Mouse (Mus musculus) heart, postnatal 0 days (tissue): Measurements from ENCODE around the gene Col6a6. TPM values are rescaled to one million over a fixed set of nuclear protein-coding genes. Genes with fewer than 3 reads are reported as not detected.
"Not testable (repeated sequence)": the region's sequence is repeated elsewhere in the genome, so short reads cannot be mapped to it uniquely, and the experiment has no call there.

ENCODE experiments used
- ATAC-seq: fragments of 200-750 bp; cut with Nextera tagmentation; 2 replicates; pipeline ENCODE4 v1.8.0; 2017; ENCODE audit warnings: low read depth, moderate number of reproducible peaks, moderate library complexity; ENCODE audit not compliant: insufficient read depth
- DNase-seq: peaks from one replicate; pipeline ENCODE4 v3.0.0-alpha.2; 2016; ENCODE audit warnings: low spot score
- H3K27ac ChIP-seq: fragments of 300-500 bp; sonication (generic); 2 replicates; pipeline ENCODE4 v1.5.1; 2014; ENCODE audit warnings: low read depth, mild to moderate bottlenecking
- H3K27me3 ChIP-seq: fragments of 300-500 bp; sonication (generic); 2 replicates; pipeline ENCODE4 v1.6.1; 2014; ENCODE audit warnings: low read length, mixed read lengths; ENCODE audit not compliant: control insufficient read depth, insufficient read depth
- H3K36me3 ChIP-seq: fragments of 300-500 bp; sonication (generic); replicated peaks from 2 replicates; pipeline ENCODE4 v1.6.1; 2014; ENCODE audit warnings: low read length, mixed read lengths; ENCODE audit not compliant: control insufficient read depth, insufficient read depth
- H3K4me1 ChIP-seq: fragments of 300-500 bp; sonication (generic); 2 replicates; pipeline ENCODE4 v1.6.1; 2014; ENCODE audit warnings: antibody characterized with exemption; ENCODE audit not compliant: control insufficient read depth, insufficient read depth
- H3K4me2 ChIP-seq: fragments of 300-500 bp; sonication (generic); 2 replicates; pipeline ENCODE4 v1.6.1; 2014; ENCODE audit warnings: low read depth, mild to moderate bottlenecking, low read length, moderate library complexity
- H3K4me3 ChIP-seq: fragments of 300-500 bp; sonication (generic); 2 replicates; pipeline ENCODE4 v1.5.1; 2014; ENCODE audit warnings: low read depth, low read length
- H3K9ac ChIP-seq: fragments of 300-500 bp; sonication (generic); replicated peaks from 2 replicates; pipeline ENCODE4 v1.6.1; 2014; ENCODE audit warnings: low read depth, low read length, mixed read lengths
- H3K9me3 ChIP-seq: fragments of 300-500 bp; sonication (generic); replicated peaks from 2 replicates; pipeline ENCODE4 v1.6.1; 2016; ENCODE audit warnings: low read length; ENCODE audit not compliant: control insufficient read depth
- CTCF ChIP-seq: IDR thresholded peaks from 2 replicates; pipeline ENCODE4 v1.5.1; 2016; ENCODE audit warnings: antibody characterized with exemption, control low read depth, low read depth
- EP300 ChIP-seq: IDR thresholded peaks from 2 replicates; pipeline ENCODE4 v1.6.1; 2016; ENCODE audit warnings: antibody characterized with exemption, low read depth
- WGBS: fragments of 180-500 bp; shearing (Covaris S2); extraction: QIAGEN DNeasy Blood & Tissue Kit; methylation state at CpG from one replicate; pipeline ENCODE4 v1.1.7; 2014; 5-methylcytosine and 5-hydroxymethylcytosine counted together
- polyA plus RNA-seq: library from polyadenylated mRNA; unstranded; fragments of >200 nt; fragmentation: Nextera tagmentation; extraction: Ambion mirVana; gene quantifications from 2 replicates; pipeline ENCODE4 v1.2.1, GENCODE M21; 2015
- total RNA-seq: library from RNA; depleted of rRNA; stranded (reverse); fragments of >200 nt; gene quantifications from 2 replicates; pipeline ENCODE4 v1.2.3, GENCODE M21; 2014; ENCODE audit warnings: low replicate concordance

Gene Col6a6
- total and polyA plus RNA-seq, 2 experiments from 2014 or later = 1.7 to 5.4 TPM

GRCm38 (mm10) chr9:105852015-105852777 lies 24.2 kb upstream of the Col6a6 start:
- Histone ChIP-seq H3K4me2 (no peak overlapping the region), H3K9me3 (no peaks in the 10 kb centered on the region), H3K4me1 (no peaks in the 10 kb centered on the region), H3K27me3 (no peaks in the 10 kb centered on the region), H3K9ac (no peak overlapping the region), H3K27ac (no peak overlapping the region), H3K36me3 (no peaks in the 10 kb centered on the region), H3K4me3 (no peak overlapping the region)
- ATAC-seq (no peak), DNase-seq (no peak)
- 50% methylated on average over 14 of the region's 14 CpGs for WGBS
- TF ChIP-seq CTCF (no peak), EP300 (no peak)

GRCm38 (mm10) chr9:105851011-105851410 lies 23.1 kb upstream of the Col6a6 start:
- Histone ChIP-seq H3K9me3 (no peaks in the 10 kb centered on the region), H3K4me2 (no peak overlapping the region), H3K27ac (no peak overlapping the region), H3K9ac (no peak overlapping the region), H3K36me3 (no peaks in the 10 kb centered on the region), H3K4me1 (no peaks in the 10 kb centered on the region), H3K27me3 (no peaks in the 10 kb centered on the region), H3K4me3 (no peak overlapping the region)
- DNase-seq = no peak
- TF ChIP-seq EP300 = no peak
- TF ChIP-seq CTCF = no peak
- ATAC-seq = no peak
- 71% methylated on average over 3 of the region's 3 CpGs for WGBS

GRCm38 (mm10) chr9:105848396-105848795 lies 20.4 kb upstream of the Col6a6 start:
- H3K36me3 ChIP-seq = no peaks in the 10 kb centered on the region
- 75% methylated on average over 4 of the region's 4 CpGs for WGBS
- no peak overlapping the region for H3K27ac ChIP-seq
- TF ChIP-seq CTCF (no peak), EP300 (no peak)
- H3K9ac ChIP-seq = no peak overlapping the region
- no peak overlapping the region for H3K4me2 ChIP-seq
- no peak for DNase-seq
- H3K4me1 ChIP-seq = no peaks in the 10 kb centered on the region
- no peaks in the 10 kb centered on the region for H3K9me3 ChIP-seq
- H3K4me3 ChIP-seq = no peak overlapping the region
- no peak for ATAC-seq
- H3K27me3 ChIP-seq = no peaks in the 10 kb centered on the region

GRCm38 (mm10) chr9:105847261-105847660 lies 19.3 kb upstream of the Col6a6 start:
- Histone ChIP-seq H3K4me1 (no peaks in the 10 kb centered on the region), H3K4me2 (no peak overlapping the region), H3K9ac (no peak overlapping the region), H3K27ac (no peak overlapping the region), H3K27me3 (no peaks in the 10 kb centered on the region), H3K4me3 (no peak overlapping the region), H3K36me3 (no peaks in the 10 kb centered on the region), H3K9me3 (no peaks in the 10 kb centered on the region)
- DNase-seq = peak; percentile 24
- 0 out of 2 replicates have a peak, but pooled peaks have one; percentile 33 for ATAC-seq
- no peak for TF ChIP-seq CTCF
- no peak for TF ChIP-seq EP300
- WGBS = 61% methylated on average over 5 of the region's 5 CpGs

- H3K27ac ChIP-seq, H3K9ac ChIP-seq, H3K27me3 ChIP-seq, H3K4me2 ChIP-seq, ATAC-seq, H3K4me3 ChIP-seq, H3K9me3 ChIP-seq, H3K4me1 ChIP-seq, H3K36me3 ChIP-seq, DNase-seq: not testable (repeated sequence)
- WGBS = 56% methylated on average over 5 of the region's 5 CpGs
Measured at GRCm38 (mm10) chr9:105841386-105841785, 13.4 kb upstream of the Col6a6 start.

- Histone ChIP-seq H3K4me1 (0 out of 2 replicates have a peak, but pooled peaks cover 14% of the 10 kb centered on the region), H3K36me3 (no peaks in the 10 kb centered on the region), H3K9me3 (no peaks in the 10 kb centered on the region), H3K4me2 (no peak overlapping the region), H3K9ac (no peak overlapping the region), H3K27me3 (no peaks in the 10 kb centered on the region), H3K27ac (no peak overlapping the region), H3K4me3 (no peak overlapping the region)
- TF ChIP-seq EP300 (no peak), CTCF (no peak)
- ATAC-seq (no peak), DNase-seq (no peak)
- 83% methylated on average over 5 of the region's 5 CpGs for WGBS
Measured at GRCm38 (mm10) chr9:105839147-105839515, 11.2 kb upstream of the Col6a6 start.
